Mouse (Mus musculus) liver, embryonic 16.5 days (tissue): ENCODE measurements around the gene Psap. TPM values are rescaled to one million over a fixed set of nuclear protein-coding genes. Genes with fewer than 3 reads are reported as not detected.

Experiments
- ATAC-seq: fragments of 200-750 bp; cut with Nextera tagmentation; 2 replicates; pipeline ENCODE4 v1.8.0; 2017; ENCODE audit warnings: low read depth, mild to moderate bottlenecking, moderate number of reproducible peaks, moderate library complexity
- H3K27ac ChIP-seq: fragments of 300-500 bp; sonication (generic); 2 replicates; pipeline ENCODE4 v1.5.1; 2014; ENCODE audit warnings: mild to moderate bottlenecking, low read length
- H3K27me3 ChIP-seq: fragments of 300-500 bp; sonication (generic); 2 replicates; pipeline ENCODE4 v1.6.1; 2014; ENCODE audit warnings: low read depth, low read length, mixed read lengths; ENCODE audit not compliant: control insufficient read depth, insufficient read depth
- H3K36me3 ChIP-seq: fragments of 300-500 bp; sonication (generic); 2 replicates; pipeline ENCODE4 v1.6.1; 2014; ENCODE audit warnings: mild to moderate bottlenecking; ENCODE audit not compliant: control insufficient read depth, insufficient read depth
- H3K4me1 ChIP-seq: fragments of 300-500 bp; sonication (generic); 2 replicates; pipeline ENCODE4 v1.6.1; 2014; ENCODE audit warnings: low read depth, low read length, mixed read lengths; ENCODE audit not compliant: control insufficient read depth
- H3K4me2 ChIP-seq: fragments of 300-500 bp; sonication (generic); 2 replicates; pipeline ENCODE4 v1.6.1; 2014; ENCODE audit warnings: low read depth, low read length, mixed read lengths
- H3K4me3 ChIP-seq: fragments of 300-500 bp; sonication (generic); 2 replicates; pipeline ENCODE4 v1.5.1; 2014; ENCODE audit warnings: low read depth, mild to moderate bottlenecking, low read length
- H3K9ac ChIP-seq: fragments of 300-500 bp; sonication (generic); 2 replicates; pipeline ENCODE4 v1.6.1; 2014; ENCODE audit warnings: low read depth, low read length
- H3K9me3 ChIP-seq: fragments of 300-500 bp; sonication (generic); replicated peaks from 2 replicates; pipeline ENCODE4 v1.6.1; 2016; ENCODE audit warnings: low read length; ENCODE audit not compliant: control insufficient read depth
- WGBS: fragments of 180-500 bp; shearing (Covaris S2); extraction: QIAGEN DNeasy Blood & Tissue Kit; methylation state at CpG from one replicate; pipeline ENCODE4 v1.1.7; 2014; ENCODE audit not compliant: insufficient replicate concordance; 5-methylcytosine and 5-hydroxymethylcytosine counted together
- polyA plus RNA-seq: library from polyadenylated mRNA; unstranded; fragments of >200 nt; fragmentation: Nextera tagmentation; extraction: Ambion mirVana; gene quantifications from 2 replicates; pipeline ENCODE4 v1.2.1, GENCODE M21; 2015

The Psap gene
- polyA plus RNA-seq, 1 experiment from 2014 or later, result 82.2 TPM

- H3K36me3 ChIP-seq, result no peaks in the 10 kb centered on the region
- H3K4me1 ChIP-seq, result peaks cover 56% of the 10 kb centered on the region
- WGBS, result 29% methylated on average over 3 of the region's 3 CpGs
- peak overlapping the region; percentile 78; the same call in 1 of the 2 replicates for H3K4me3 ChIP-seq
- H3K9ac ChIP-seq, result peak overlapping the region; percentile 39
- no peak for ATAC-seq
- no peaks in the 10 kb centered on the region for H3K27me3 ChIP-seq
- no peaks in the 10 kb centered on the region for H3K9me3 ChIP-seq
- H3K4me2 ChIP-seq, result peak overlapping the region; percentile 83
- H3K27ac ChIP-seq, result peak overlapping the region; percentile 34
Measured at GRCm38 (mm10) chr10:60351248-60351647, 73.8 kb downstream of the Psap start.

GRCm38 (mm10) chr10:60351761-60352455, 74.5 kb downstream of the Psap start:
- Histone ChIP-seq H3K4me2 (peak overlapping the region; percentile 83; the same call in 1 of the 2 replicates), H3K27me3 (no peaks in the 10 kb centered on the region), H3K27ac (peak overlapping the region; percentile 34; the same call in 1 of the 2 replicates), H3K9ac (no peak overlapping the region), H3K4me3 (no peak overlapping the region), H3K36me3 (no peaks in the 10 kb centered on the region), H3K9me3 (no peaks in the 10 kb centered on the region), H3K4me1 (peaks cover 50% of the 10 kb centered on the region)
- 31% methylated on average over 7 of the region's 7 CpGs for WGBS
- ATAC-seq, result peak; percentile 18; the same call in 1 of the 2 replicates

Other genes starting within 250 kb of the Psap start
- gene Spock2, start 171.4 kb upstream of the Psap start, polyA plus RNA-seq, result 0.02 and 0.14 TPM in 2 replicates
- 0.22 and 0.27 TPM in 2 replicates for gene Chst3, start 58.4 kb upstream of the Psap start, polyA plus RNA-seq
- gene Vsir, start 69.2 kb downstream of the Psap start, polyA plus RNA-seq, result 11.9 and 12.4 TPM in 2 replicates
- gene Gm17455, start 122.1 kb downstream of the Psap start, polyA plus RNA-seq, result not detected in 2 replicates